Mouse (Mus musculus): Measurements from ENCODE around the gene 1700001K19Rik. TPM values are rescaled to one million over a fixed set of nuclear protein-coding genes. Genes with fewer than 3 reads are reported as not detected.
"Not testable (repeated sequence)": the region's sequence is repeated elsewhere in the genome, so short reads cannot be mapped to it uniquely, and the experiment has no call there.

The 1700001K19Rik gene
- not detected in 2 replicates for polyA plus RNA-seq (2015; fragmentation: Nextera tagmentation; extraction: Ambion mirVana)

DNA sequence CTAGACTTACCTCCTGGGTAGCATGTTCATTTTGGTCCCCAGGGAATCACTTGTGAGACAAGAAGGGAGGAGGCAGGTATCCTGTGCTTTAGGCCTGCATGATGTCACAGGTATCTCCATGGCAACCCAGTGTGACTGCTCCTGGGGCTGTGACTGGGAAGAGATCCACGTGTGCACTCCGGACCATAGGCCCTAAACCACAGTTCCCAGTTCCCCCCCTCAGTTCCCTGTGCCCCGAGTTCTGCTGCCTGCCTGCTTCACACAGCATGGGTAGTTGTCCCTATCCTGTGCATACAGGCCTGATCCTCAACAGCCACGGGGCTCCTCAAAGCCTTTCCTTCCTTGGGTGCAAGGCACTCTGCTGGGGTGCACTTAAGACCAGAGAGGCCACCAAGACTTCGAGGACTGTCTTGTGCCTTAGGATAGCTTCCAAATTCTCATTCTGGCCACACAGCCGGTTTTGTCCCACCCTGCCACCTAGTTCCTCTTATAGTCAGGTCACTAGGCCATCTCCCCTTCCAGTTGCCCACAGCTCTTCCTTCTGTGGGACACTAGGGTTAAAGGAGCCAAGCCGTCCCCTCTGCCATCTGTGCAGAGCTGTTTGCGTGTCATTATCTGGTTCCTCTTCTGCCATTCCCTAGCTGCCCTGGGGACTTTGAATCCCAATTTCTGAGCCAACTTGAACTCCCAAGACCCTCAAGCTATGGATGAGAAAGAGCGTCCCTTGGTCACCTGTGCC, at the start of gene 1700001K19Rik:
Gene 1700001K19Rik, minus strand, starts transcription at position 59 of the 739 bp plus-strand sequence.
- Histone ChIP-seq H3K9me3 (no peaks in the 10 kb centered on the region), H3K27me3 (replicated peaks) (no peaks in the 10 kb centered on the region), H3K9ac (no peak within 1 kb of the TSS), H3K27ac (replicated peaks) (no peak within 1 kb of the TSS), H3K4me1 (peaks cover 20% of the 10 kb centered on the region), H3K36me3 (peaks cover 14% of the 10 kb centered on the region), H3K4me2 (no peak within 1 kb of the TSS), H3K4me3 (no peak within 1 kb of the TSS)
- WGBS, result 67% methylated on average over 9 of the region's 9 CpGs
- ATAC-seq (ENCODE audit: extremely low read depth, insufficient number of reproducible peaks, low FRiP score, low TSS enrichment), result 0 out of 2 replicates have a peak, but pooled peaks have one; percentile 5

GRCm38 (mm10) chr12:110726428-110726827, 44.0 kb upstream of the 1700001K19Rik start:
- WGBS, result 55% methylated on average over 1 of the region's 1 CpGs
- no peak overlapping the region for H3K9ac ChIP-seq
- H3K36me3 ChIP-seq, result no peaks in the 10 kb centered on the region
- H3K27ac ChIP-seq (replicated peaks), result no peak overlapping the region
- peaks cover 10% of the 10 kb centered on the region; the same call in 1 of the 2 replicates for H3K27me3 ChIP-seq (replicated peaks)
- no peak overlapping the region for H3K4me2 ChIP-seq
- no peak for ATAC-seq (ENCODE audit: extremely low read depth, insufficient number of reproducible peaks, low FRiP score, low TSS enrichment)
- no peaks in the 10 kb centered on the region for H3K4me1 ChIP-seq
- H3K4me3 ChIP-seq, result no peak overlapping the region
- H3K9me3 ChIP-seq, result no peaks in the 10 kb centered on the region

- H3K4me3 ChIP-seq, result no peak overlapping the region
- no peaks in the 10 kb centered on the region for H3K36me3 ChIP-seq
- H3K9ac ChIP-seq, result no peak overlapping the region
- H3K27ac ChIP-seq (replicated peaks), result no peak overlapping the region
- 74% methylated on average over 5 of the region's 5 CpGs for WGBS
- peaks cover 12% of the 10 kb centered on the region for H3K27me3 ChIP-seq (replicated peaks)
- ATAC-seq (ENCODE audit: extremely low read depth, insufficient number of reproducible peaks, low FRiP score, low TSS enrichment), result no peak
- no peaks in the 10 kb centered on the region for H3K9me3 ChIP-seq
- no peaks in the 10 kb centered on the region for H3K4me1 ChIP-seq
- no peak overlapping the region for H3K4me2 ChIP-seq
These were observed 43.1 kb upstream of the 1700001K19Rik start for GRCm38 (mm10) chr12:110725489-110725888.

- H3K27ac ChIP-seq (replicated peaks), result no peak overlapping the region
- WGBS, result 88% methylated on average over 5 of the region's 5 CpGs
- ATAC-seq (ENCODE audit: extremely low read depth, insufficient number of reproducible peaks, low FRiP score, low TSS enrichment), result no peak
- H3K4me3 ChIP-seq, result no peak overlapping the region
- no peaks in the 10 kb centered on the region for H3K4me1 ChIP-seq
- H3K9me3 ChIP-seq, result no peaks in the 10 kb centered on the region
- H3K27me3 ChIP-seq (replicated peaks), result peaks cover 16% of the 10 kb centered on the region
- H3K4me2 ChIP-seq, result no peak overlapping the region
- no peaks in the 10 kb centered on the region for H3K36me3 ChIP-seq
- H3K9ac ChIP-seq, result no peak overlapping the region
These were observed 42.6 kb upstream of the 1700001K19Rik start for GRCm38 (mm10) chr12:110725051-110725450.

DNA sequence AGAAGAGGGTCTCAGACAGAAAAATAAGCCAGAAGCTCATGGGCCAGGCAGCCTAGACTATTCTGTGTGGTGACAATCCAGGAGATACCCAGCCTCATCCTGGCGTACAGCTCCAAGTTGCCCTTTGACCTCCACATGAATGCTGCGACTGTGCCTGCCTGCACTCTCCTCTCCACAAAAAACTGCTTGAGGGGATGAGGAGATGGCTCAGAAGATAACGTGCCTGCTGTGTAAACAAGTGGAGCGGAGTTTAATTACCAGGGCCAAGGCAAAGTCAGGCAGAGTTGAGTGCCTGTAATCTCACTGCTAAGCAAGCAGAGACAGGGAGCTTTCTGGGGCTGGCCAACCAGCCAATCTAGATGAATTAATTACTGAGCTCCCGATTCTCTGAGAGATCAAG, 33.6 kb upstream of the 1700001K19Rik start:
- Histone ChIP-seq H3K27me3 (replicated peaks) (peaks cover 16% of the 10 kb centered on the region), H3K9me3 (peaks cover 6% of the 10 kb centered on the region; the same call in 1 of the 2 replicates), H3K4me1 (no peaks in the 10 kb centered on the region), H3K27ac (replicated peaks) (no peak overlapping the region), H3K9ac (no peak overlapping the region), H3K4me3 (no peak overlapping the region), H3K4me2 (no peak overlapping the region), H3K36me3 (no peaks in the 10 kb centered on the region)
- 25% methylated on average over 5 of the region's 5 CpGs for WGBS
- no peak for ATAC-seq (ENCODE audit: extremely low read depth, insufficient number of reproducible peaks, low FRiP score, low TSS enrichment)

DNA sequence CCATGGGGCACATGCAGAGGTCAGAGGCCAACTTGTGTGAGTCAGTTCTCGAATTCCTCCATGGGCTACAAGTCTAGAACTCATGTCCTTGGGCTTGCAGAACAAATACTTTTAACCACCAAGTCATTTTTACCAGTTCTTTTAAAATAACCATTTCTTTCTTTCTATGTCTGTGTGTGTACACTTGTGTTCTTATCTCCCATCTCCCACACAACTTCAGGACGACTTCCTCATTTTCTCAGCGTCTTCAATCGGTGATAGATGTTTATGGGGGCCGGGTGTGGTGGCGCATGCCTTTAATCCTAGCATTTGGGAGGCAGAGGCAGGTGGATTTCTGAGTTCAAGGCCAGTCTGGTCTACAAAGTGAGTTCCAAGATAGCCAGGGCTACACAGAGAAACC, 31.8 kb upstream of the 1700001K19Rik start:
- WGBS, result 86% methylated on average over 6 of the region's 6 CpGs
- Histone ChIP-seq H3K27ac (replicated peaks) (no peak overlapping the region), H3K4me3 (no peak overlapping the region), H3K27me3 (replicated peaks) (peaks cover 6% of the 10 kb centered on the region), H3K4me2 (no peak overlapping the region), H3K4me1 (no peaks in the 10 kb centered on the region), H3K9me3 (peaks cover 6% of the 10 kb centered on the region; the same call in 1 of the 2 replicates), H3K9ac (no peak overlapping the region), H3K36me3 (no peaks in the 10 kb centered on the region)
- ATAC-seq (ENCODE audit: extremely low read depth, insufficient number of reproducible peaks, low FRiP score, low TSS enrichment), result no peak

DNA sequence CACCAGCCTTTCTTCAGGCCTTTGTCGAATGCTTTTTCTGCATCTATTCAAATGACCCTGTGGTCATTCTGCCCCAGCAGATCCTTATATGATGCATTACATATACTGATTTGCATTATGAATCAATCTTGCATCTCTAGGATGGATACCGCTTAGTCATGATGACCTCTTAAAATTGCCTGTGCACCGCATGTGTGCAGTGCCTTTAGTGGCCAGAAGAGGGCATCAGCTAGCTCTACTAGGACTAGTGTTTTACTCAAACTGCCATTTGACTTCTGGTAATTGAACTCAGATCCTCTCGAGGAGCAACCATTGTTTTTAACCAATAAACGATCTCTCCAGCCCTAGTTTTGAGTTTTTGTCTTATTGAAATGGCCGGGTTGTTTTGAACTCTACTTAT, 31.4 kb upstream of the 1700001K19Rik start:
- Histone ChIP-seq H3K9ac (no peak overlapping the region), H3K27ac (replicated peaks) (no peak overlapping the region), H3K36me3 (no peaks in the 10 kb centered on the region), H3K9me3 (peaks cover 6% of the 10 kb centered on the region; the same call in 1 of the 2 replicates), H3K4me2 (no peak overlapping the region), H3K27me3 (replicated peaks) (peaks cover 4% of the 10 kb centered on the region), H3K4me1 (no peaks in the 10 kb centered on the region), H3K4me3 (no peak overlapping the region)
- ATAC-seq (ENCODE audit: extremely low read depth, insufficient number of reproducible peaks, low FRiP score, low TSS enrichment), result no peak
- 90% methylated on average over 6 of the region's 6 CpGs for WGBS

- Histone ChIP-seq H3K27me3 (replicated peaks) (no peaks in the 10 kb centered on the region), H3K9ac (no peak overlapping the region), H3K36me3 (no peaks in the 10 kb centered on the region), H3K4me3 (no peak overlapping the region), H3K27ac (replicated peaks) (no peak overlapping the region), H3K9me3 (peaks cover 6% of the 10 kb centered on the region; the same call in 1 of the 2 replicates), H3K4me2 (no peak overlapping the region), H3K4me1 (peaks cover 3% of the 10 kb centered on the region)
- WGBS, result 47% methylated on average over 5 of the region's 5 CpGs
- no peak for ATAC-seq (ENCODE audit: extremely low read depth, insufficient number of reproducible peaks, low FRiP score, low TSS enrichment)
These were observed 28.9 kb upstream of the 1700001K19Rik start for GRCm38 (mm10) chr12:110711270-110711669.

GRCm38 (mm10) chr12:110707451-110707850, 25.0 kb upstream of the 1700001K19Rik start:
- Histone ChIP-seq H3K4me3 (no peak overlapping the region), H3K36me3 (no peaks in the 10 kb centered on the region), H3K27ac (replicated peaks) (no peak overlapping the region), H3K9ac (no peak overlapping the region), H3K4me1 (peaks cover 17% of the 10 kb centered on the region), H3K9me3 (no peaks in the 10 kb centered on the region), H3K27me3 (replicated peaks) (no peaks in the 10 kb centered on the region), H3K4me2 (peak overlapping the region; percentile 76)
- WGBS, result 87% methylated on average over 7 of the region's 7 CpGs
- ATAC-seq (ENCODE audit: extremely low read depth, insufficient number of reproducible peaks, low FRiP score, low TSS enrichment), result no peak

DNA sequence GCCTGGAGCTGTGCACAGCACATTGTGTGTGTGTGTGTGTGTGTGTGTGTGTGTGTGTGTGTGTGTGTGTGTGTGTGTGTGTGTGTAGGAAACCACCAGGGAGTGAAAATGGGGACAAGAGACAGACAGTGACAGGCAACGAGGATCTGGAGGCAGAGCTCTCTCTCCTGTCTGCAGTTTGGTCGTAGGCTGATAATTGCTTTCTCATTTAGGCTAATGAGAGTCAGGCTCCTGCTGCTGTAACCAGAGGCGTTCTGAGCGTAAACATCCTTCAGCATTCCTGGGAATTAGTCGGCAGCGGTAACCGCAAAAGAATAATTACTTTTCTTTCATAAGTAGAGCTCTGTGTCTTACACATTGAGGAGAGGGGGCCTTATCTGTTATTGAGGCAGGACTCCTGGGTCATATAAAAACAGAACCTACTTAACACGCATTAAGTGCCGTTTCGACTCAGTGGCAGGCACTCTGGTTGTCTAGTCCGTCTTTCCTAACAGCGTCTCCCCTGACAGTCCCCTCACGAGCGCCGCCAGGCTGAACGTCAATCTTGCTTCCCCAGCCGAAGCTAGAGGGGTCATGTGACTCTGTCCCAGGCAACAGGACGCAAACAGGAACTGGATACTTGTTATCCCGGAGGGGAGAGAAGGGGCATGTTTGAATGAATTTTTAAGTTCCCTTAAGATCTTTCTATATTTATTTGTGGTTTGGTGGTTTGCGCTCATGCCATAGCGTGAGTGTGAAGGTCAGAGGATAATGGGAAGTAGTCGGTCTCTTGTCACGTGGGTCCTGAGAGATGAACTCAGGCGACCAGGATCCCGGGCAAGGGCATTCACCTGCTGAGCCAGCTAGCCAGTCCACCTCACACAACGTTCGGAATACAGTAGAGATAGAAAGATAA, 24.2 kb upstream of the 1700001K19Rik start:
- no peaks in the 10 kb centered on the region for H3K9me3 ChIP-seq
- no peaks in the 10 kb centered on the region for H3K27me3 ChIP-seq (replicated peaks)
- WGBS, result 1% methylated on average over 27 of the region's 27 CpGs
- ATAC-seq (ENCODE audit: extremely low read depth, insufficient number of reproducible peaks, low FRiP score, low TSS enrichment), result peak; percentile 68
- peak overlapping the region; percentile 70 for H3K27ac ChIP-seq (replicated peaks)
- H3K4me3 ChIP-seq, result peak overlapping the region; percentile 48
- no peaks in the 10 kb centered on the region for H3K36me3 ChIP-seq
- H3K4me2 ChIP-seq, result peak overlapping the region; percentile 76
- H3K9ac ChIP-seq, result peak overlapping the region; percentile 76
- peaks cover 21% of the 10 kb centered on the region for H3K4me1 ChIP-seq

- WGBS, result 85% methylated on average over 4 of the region's 4 CpGs
- not testable (repeated sequence) for H3K9ac ChIP-seq; H3K4me3 ChIP-seq; H3K27ac ChIP-seq (replicated peaks); ATAC-seq (ENCODE audit: extremely low read depth, insufficient number of reproducible peaks, low FRiP score, low TSS enrichment); H3K4me2 ChIP-seq; H3K9me3 ChIP-seq; H3K36me3 ChIP-seq; H3K27me3 ChIP-seq (replicated peaks)
- H3K4me1 ChIP-seq, result peaks cover 32% of the 10 kb centered on the region
These were observed 23.0 kb upstream of the 1700001K19Rik start for GRCm38 (mm10) chr12:110705419-110705818.
